Mouse (Mus musculus) T-helper 1 cell (primary cell): ENCODE results near the gene Tle6.

Source experiments
- in situ Hi-C: fragments of 300-600 bp; cut with MboI, MseI; formaldehyde crosslinking; loops from one replicate; pipeline ENCODE4 v1.15.1; 2025; ENCODE audit warnings: high pct_unique_total_duplicates

Gene Tle6

DNA sequence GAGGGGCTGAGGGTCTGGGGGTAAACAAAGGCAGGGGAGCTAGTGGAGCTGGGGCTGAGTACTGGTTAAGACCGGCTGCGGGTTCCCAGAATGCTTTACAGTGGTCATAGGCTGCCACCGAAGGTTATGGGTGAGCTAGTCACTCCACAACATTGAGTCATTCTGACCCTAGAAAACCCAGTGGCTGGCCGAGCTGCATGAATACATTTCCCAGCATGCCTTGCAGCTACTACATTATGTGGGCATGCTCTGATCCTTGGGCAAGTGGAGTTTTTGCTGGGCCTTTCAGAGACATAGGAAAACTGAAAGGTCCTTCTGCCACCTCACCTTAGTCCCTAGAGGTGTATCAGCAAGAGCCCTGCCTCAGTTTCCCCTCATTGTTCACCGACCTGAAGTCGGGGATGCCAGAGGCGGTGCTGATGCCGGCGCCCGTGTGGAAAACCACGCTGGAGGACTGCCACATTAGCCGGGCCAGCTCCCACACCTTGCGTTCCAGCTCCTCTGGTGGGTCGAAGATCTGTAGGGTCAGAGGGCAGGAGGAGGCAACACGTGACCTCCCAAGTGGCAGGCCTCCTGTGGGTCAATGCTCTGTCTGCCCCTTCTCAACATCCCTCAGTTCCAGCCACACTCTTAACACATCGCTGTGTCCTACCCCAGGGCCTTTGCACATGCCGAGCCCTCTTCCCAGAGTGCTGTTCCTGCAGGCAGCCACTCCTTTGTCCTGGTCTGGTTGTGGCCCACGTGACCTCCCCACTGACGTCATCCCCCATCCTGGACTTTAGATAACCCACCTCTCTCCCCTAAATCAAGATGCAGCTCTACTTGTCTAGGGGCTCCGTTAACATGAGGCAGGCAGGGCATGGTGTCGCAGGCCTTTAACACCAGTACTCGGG is 25.5 kb upstream of the Tle6 start:
- in situ Hi-C loops = loop anchor here (25.0 kb wide), 1 partner anchor 1911 kb away; the partner anchor contains the start of genes Aldh1l2 and Washc4

DNA sequence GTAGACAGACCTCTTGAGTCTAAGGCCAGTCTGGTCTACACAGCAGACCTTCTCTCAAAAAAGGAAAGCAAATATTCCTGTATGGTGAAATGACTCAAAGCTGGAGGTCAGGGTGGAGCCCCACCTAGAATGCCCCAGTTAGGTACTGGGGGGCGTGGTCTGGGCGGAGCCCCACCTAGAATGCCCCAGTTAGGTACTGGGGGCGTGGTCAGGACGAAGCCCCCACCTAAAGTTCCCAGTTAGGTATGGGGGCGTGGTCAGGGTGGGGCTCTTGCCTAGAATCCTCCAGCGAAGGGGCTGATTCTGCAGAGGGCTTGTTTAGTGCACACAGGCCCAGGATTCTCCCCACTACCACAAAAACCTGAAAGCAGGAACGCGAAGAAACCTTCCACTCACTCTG is 22.6 kb upstream of the Tle6 start:
- in situ Hi-C loops = no loop called here

DNA sequence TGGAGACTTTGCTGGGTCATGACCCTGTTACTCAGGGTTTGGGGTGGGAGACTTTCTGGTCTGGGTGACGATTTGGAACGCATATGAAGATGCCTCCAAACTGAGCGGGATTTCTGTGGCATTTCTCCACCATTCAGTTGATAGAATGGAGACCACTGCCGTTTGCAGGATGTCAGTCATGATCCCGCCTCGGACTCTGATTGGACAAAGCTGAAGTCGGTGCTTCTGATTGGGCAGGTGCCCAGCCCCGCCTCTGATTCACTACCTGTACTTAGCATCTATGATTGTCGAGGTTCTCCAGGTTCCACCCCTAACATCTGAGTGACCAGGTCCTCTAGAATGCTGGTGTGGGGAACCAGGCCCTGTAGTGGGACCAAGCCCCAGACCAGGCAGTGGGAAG is 19.9 kb upstream of the Tle6 start:
- in situ Hi-C loops = no loop called here

DNA sequence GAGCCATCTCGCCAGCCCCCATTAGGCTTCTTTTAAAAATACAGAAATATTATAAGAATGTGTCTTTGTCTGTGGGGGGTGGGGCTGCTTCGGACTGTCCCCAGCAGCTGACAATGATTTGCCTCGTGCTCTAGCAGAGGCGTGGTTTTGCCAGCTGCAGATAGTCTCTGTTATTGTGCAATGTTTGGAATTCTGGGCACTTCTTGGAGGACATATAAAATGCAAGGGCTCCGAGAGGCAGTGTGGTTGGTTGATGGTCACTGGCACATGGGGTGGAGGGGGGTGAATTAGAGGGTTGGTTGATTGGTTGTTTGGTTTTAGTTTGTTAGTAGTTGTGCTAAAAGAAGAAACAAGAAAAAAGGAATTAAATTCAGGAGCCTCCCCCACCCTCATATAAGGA is 19.1 kb upstream of the Tle6 start:
- in situ Hi-C loops = no loop called here

DNA sequence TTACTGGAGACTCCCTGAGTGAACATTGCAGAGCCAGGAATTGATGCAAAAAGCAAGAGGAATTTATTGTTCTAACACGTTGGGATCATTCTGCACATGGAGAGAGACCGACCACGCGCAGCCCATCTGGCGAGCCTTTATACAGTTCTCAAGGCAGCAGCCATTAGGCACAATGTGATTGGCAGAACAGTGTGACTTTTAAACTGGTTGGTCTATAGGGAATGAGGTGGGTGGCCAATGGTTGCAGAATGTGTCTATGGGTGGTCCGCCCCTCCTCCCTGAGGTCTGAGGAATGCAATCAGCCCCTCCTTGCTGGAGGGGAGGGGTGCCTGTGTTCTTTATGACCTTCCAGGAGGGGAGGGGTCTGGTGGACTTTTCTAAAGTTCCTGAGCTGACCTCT is 14.6 kb upstream of the Tle6 start:
- in situ Hi-C loops = no loop called here

DNA sequence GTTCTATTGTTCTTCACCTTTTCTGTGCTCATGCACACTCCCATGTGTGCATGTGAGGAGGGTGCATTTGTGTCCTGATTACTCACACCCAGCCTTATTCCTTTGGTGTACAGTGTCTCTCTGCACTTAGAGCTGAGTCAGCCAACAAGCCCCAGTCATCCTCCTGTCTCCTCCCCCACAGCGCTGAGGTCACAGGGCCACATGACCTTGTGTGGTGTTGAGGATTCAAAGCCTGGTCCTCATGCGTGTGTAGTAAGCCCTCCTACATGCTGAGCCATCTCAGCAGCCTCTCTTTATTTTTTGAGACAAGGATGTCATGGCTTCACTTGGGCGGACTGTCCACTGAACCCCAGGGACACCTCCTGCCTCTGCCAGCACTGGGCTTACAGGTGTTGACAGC is 11.9 kb upstream of the Tle6 start:
- in situ Hi-C loops = no loop called here

DNA sequence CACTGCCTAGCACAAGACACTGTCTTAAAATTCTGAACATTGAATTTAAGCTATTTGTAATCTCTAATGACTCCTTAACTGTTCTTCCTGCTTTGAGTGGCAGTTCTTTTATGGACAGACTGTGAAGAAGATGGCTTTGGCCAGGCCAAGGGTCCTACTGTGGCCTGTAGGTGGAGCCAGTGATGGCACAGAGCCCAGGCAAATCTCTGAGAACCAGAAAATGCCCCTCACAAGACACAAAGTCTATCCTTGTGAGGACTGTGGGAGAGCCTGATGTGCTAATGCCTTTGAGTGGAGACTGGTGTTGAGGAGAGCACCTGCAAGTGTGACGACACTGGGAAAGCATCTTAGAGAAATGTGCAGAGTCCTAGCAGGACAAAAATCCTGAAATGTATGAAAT is 7.4 kb upstream of the Tle6 start:
- in situ Hi-C loops = no loop called here

DNA sequence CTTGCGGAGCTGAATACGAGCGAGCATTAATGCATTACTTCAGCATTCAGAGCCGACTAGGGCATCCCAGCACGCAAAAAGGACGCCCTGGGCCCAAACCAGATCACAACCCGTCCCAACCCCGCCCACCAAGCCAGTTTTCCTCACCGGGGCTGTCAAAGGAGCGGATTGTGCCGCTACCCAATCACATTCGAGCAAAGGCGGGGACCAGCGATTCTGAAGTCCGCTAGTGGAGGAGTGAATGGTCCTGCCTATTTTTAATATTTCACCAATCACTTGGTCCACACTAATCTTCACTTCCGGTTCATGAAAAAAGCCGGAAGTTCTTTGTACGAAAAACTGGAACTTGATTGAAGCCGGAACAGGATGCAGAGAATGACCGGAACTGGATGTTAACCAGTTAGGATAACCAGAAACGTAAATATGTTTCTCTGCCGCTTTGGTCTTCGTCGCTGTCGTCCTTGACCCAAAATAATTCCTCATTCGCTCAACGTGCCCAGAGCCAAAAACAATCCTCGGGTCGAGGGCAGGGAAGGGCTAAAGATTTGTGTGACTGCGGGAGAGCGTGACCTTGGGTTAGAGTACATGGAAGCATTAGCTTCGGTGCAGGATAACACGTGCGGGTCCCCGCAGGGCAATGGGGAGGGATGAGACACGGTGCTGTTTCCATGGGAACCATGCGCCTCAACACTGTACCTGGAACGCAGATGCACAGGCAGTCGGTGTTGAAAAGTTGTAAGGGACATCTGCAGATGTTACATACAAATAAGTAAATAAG is 5.3 kb upstream of the Tle6 start, which contains the start of gene BC025920:
Gene BC025920, plus strand, starts transcription at position 297 of the 778 bp plus-strand sequence.
- in situ Hi-C loops = no loop called here

DNA sequence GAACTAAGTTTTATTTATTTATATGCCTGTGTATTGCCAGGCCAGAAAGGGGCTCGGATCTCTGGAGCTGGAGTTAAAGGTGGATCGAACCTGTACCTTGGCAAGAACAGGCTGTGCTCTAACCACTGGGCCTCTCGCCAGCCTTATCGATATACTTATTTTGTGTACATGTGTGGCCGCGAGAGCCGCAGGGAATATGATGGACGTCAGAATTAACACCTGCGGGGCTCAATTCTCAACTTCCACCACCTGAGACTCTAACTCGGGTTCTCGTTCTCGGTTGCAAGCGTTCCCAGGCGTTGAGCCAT is 4.7 kb upstream of the Tle6 start:
- in situ Hi-C loops = no loop called here

DNA sequence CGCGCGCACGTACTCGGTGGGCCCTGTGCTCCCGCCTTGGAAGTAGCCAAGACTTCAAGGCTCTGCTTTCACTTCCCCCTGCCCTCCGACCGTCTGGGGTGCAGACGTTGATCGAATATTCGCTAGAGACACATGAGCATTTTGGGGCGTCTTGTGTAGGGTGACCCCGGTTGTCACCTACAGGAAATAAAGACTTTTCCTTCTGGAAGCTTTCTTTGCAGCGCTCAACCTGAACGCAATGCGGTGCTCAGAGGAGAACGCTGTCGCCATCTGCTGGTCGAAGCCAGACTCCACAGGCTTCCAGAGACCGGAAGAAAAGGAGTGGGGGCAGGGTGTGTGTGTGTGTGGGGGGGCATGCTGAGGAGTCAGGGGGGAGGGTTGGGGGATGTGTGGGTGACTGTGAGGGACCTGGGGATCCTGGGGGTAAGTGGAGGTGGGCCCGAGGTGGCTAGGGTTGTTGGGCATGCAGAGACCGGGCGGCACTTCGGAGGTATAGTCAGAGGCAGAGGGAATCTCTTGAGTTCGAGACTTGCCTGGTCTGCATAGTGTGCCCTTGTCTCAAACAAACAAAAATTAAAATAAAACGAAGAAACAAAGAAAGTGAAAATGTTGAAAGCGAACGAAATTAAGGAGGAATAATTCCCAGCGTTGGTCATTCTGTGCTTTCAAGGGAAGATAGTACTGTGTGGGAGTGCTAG is 4.2 kb upstream of the Tle6 start:
- in situ Hi-C loops = loop anchor here (5.0 kb wide), 1 partner anchor 38 kb away; no protein-coding TSS in a partner anchor

DNA sequence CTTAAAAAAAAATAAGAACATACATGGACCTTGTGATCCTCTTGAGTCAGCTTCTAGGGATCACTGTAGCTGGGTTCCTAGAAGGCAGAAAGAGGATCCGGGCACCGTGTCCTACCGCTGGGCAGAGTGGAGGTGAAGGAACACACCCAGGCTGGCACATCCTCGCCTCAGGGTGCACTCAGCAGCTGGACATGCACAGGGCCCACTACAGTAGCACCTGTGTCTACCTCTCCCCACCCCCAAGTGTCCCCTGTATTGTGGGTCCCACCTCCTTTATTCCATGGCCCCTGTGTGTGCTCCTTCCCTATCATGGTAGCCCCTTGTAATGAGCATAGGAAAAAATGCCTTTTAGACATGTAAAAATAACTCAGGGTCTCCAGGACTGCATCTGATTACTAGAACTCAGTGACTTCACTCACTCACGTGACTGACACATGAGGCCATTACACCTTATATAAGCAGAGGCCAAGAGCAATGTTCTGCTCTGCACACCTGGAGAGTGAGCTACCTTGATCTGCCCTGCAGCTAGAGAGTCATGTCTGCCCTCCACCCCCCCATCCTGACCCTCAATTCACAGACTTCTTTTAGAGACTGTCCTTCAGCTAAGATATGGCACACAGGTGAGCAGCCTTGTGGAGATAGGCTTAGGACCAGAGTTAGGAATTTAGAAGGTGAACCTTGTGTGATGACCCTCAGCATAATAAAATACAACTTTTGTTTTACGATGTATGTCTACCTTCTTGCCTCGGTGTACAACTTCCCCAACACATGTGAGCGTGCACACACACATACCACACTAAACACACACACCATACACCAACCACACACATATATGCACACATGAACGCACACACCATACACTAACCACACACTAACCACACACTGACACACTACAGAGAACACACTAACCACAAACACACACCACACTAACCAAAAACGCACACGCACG is 3.4 kb upstream of the Tle6 start:
- in situ Hi-C loops = loop anchor here (5.0 kb wide), 1 partner anchor 37 kb away; no protein-coding TSS in a partner anchor

DNA sequence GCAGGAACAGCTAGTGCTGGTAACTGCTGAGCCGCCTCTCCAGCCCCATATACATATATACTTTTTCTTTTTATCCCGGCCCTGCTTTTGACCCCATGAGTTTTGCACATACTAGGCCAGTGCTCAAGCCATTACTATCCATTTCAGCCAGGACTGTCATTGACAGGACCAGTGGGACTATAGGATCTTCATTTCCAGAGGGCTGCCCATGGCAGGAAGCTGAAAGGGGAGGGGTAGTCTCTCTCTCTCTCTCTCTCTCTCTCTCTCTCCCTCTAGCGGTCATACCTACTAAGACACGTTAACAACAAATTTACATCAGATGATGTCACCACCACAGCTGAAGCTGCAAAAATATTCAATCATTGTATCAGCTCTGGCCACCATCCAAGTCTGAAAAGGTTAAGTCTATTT is 1.9 kb upstream of the Tle6 start:
- in situ Hi-C loops = loop anchor here (5.0 kb wide), 1 partner anchor 35 kb away; no protein-coding TSS in a partner anchor

DNA sequence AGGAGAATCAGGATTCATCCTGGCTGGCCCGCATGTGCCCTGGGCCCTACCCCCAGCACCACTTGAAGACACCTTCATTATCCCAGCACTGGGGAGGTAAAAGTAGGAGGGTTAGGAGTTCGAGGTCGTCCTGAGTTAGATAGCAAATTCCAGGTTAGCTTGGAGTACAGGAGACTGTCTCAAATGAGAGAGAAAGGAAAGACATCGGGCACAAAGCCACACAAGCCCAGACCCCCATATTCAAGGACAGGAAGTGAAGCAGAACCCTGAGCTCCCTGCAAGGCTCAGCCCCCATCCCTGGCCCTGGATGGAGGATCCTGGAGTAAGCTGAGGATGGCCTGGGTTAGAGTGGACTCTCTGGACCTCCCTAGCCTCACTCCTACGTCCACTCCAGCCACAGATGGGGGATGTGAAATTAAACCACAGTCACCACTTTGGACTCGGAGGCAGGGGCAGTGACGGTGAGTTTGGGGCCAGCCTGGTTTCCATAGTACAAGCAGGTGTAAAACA is 578 bp upstream of the Tle6 start:
- in situ Hi-C loops = loop anchor here (5.0 kb wide), 1 partner anchor 34 kb away; no protein-coding TSS in a partner anchor

DNA sequence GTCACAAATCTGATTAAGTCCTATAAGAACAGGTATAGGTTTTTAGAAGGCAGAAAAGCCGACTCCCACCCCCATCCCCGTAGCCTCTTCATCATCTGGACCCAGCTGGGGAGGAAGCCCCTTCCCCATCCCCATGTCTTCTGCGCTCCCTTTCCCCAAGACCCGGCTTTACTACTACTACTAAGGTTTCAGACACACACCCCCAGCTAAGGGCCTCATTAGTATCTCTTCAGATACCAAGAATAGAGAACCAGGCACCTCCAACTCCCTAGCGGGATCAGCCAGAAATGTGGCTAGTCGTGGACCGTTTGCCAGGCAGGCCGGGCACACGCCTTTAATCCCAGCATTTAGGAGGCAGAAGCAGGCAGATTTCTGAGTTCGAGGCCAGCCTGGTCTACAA is 777 bp downstream of the Tle6 start:
- in situ Hi-C loops = loop anchor here (5.0 kb wide), 1 partner anchor 33 kb away; no protein-coding TSS in a partner anchor

DNA sequence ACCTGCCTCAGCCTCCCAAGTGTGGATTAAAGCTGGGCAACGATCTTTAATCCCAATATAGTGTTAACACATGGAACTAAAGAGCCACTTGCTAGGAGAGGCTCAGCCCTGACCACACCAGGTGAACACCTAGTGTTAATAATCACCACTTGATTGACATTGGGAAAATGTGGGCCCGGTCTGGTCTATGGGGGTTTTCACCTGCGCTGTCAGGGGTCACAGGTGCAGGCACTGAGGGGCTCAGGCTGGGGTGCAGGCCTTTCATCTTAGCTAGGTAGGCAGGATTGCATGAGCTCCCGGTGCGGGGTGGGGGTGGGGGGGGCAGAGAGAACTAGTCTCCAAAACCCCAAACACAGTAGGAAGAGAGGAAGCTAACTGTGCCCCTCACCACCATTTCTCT is 1.2 kb downstream of the Tle6 start:
- in situ Hi-C loops = loop anchor here (5.0 kb wide), 1 partner anchor 32 kb away; no protein-coding TSS in a partner anchor

DNA sequence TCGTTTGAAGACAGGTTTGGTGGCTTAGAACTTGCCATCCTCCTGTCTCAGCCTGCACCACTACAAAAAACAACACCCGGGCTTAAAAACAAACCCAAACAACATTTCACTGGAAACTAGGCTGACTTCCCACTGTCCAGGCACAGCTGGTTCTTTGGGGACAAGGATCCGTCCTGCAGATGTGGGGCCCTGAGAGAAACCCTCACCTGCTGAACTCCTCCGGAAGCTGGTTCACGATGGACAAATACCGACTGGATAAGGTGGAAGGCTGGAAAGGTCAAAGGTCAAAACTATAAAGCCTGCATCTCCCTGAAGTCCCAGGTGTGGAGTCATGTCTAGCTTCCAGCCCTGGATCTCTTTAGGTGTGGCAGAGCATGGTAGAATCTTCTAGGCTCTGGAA is 2.0 kb downstream of the Tle6 start:
- in situ Hi-C loops = no loop called here

DNA sequence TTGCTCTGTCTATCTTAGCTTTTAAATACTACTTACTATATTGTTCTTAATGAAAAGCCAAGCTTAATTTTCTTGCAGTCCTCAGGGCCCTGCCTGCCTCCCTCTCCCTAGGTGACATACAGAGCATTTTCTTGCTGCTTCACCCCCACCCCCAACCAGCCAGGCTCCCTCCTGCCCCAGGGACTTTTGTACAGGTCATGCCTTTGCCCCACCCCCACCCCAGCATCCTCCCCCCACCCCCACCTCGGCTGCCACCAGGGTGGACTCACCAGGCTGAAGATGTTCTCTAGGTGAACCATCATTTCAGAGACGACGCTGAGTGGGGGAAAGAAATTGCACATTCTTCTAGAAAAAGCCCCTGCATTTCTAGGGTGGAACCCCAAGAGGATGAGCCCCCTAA is 2.5 kb downstream of the Tle6 start:
- in situ Hi-C loops = no loop called here

DNA sequence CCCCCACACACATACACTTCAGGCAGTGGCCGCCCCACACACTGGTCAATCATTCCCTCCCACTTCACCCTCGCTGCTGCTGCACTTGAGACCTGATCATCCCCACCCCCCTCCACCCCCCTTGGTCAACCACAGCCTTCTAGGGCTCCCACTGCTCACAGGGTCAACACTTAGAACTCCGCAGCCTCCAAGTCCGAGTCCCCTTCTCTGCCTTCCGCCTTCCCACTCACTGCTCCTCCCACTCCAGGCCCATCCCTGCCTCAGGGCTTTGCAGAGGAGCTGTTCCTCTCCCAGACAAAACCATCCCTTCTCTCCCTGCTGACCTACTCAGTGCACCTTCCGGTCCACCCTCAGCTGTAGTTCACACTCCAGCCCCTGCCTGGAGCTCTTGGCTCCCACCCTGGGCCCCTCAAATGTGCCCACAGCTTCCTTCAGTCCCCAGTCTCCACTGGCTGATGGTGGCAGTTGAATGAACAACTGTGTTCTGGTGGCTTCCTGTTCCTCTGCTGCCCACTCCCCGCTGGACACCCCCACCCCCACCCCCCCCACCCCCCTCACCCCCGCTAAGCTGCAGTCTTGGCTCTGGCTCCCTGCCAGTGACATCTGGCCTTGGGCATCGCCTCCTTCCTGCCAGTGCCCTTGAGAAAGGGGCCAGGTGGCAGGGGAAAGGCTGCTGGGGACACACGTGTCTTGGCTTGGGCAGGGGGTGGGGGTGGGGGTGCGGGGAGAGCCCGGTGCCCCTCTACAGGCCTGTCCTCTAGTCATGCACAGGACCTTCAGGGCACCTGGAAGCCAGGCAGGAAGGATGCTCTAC is 3.5 kb downstream of the Tle6 start:
- in situ Hi-C loops = no loop called here

DNA sequence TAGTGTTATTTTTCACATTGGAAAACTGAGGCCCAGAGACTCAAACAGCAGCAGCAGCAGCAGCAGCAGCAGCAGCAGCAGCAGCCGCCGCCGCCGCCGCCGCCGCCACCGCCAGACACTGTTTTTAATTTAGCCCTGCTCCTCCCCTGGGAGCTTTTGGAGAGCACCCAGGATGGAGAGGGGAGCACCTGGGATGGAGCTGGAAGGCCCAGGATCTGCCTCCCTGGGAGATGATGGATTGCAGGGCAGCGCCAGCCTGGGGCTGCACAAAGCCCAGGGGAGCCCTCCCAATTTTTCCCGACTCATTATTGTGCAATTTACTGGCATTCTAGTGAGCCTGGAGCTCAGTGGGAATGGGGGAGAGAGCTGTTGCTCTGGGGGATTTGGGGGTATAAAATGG is 4.3 kb downstream of the Tle6 start:
- in situ Hi-C loops = no loop called here

DNA sequence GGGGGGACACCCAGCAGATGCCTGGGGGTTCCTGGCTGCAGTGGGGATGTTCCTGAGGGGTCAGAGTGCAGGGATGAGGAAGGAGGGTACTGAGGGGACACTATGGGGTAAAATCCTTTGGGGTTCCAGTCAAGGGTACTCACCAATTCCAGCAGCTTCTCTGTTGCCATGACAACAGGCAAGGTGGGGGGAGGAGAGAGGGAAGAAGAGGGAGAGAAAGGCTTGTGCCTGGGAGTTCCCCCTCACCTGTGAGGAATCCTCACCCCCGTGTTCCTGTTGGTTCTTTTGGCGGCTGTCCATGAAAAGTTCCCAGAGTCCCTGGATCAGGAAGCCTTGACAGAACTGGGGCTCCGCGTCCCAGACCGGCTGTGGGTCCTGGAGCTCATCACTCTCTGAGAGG is 5.3 kb downstream of the Tle6 start:
- in situ Hi-C loops = no loop called here
